Mouse (Mus musculus) layer of hippocampus, adult 8-10 months (tissue): Measurements from ENCODE around the gene Vgll4. TPM values are rescaled to one million over a fixed set of nuclear protein-coding genes. Genes with fewer than 3 reads are reported as not detected.

Experiments
- DNase-seq, 2 experiments: peaks; one replicate each; pipeline ENCODE4 v3.0.0; 2022; ENCODE audit warnings: low spot score in 2 of 2
- total RNA-seq, 4 experiments: library from RNA; stranded (reverse); gene quantifications; 2 replicates each; pipeline ENCODE4 v1.2.4; 2022

The Vgll4 gene
- 10 to 100 TPM; 48.9 to 53.4 (median 49.5) TPM for total RNA-seq

- peak; percentile 56 to 57 for DNase-seq
Observed at GRCm38 (mm10) chr6:114969213-114970120, at the start of gene Vgll4. TSS of gene Vgll4 (minus strand) at chr6:114969994.

GRCm38 (mm10) chr6:115015461-115015860 is 45.7 kb upstream of the Vgll4 start:
- DNase-seq = no peak

- DNase-seq = no peak
Observed at GRCm38 (mm10) chr6:115013574-115013973, 43.8 kb upstream of the Vgll4 start.

GRCm38 (mm10) chr6:115011792-115012191 is 42.0 kb upstream of the Vgll4 start:
- no peak for DNase-seq

GRCm38 (mm10) chr6:115010815-115011214 is 41.0 kb upstream of the Vgll4 start:
- DNase-seq = no peak

GRCm38 (mm10) chr6:115010304-115010703 is 40.5 kb upstream of the Vgll4 start:
- DNase-seq = no peak

GRCm38 (mm10) chr6:115007728-115008127 is 37.9 kb upstream of the Vgll4 start:
- peak in 1 of 2 experiments; percentile 74 for DNase-seq

GRCm38 (mm10) chr6:115006948-115007347 is 37.2 kb upstream of the Vgll4 start:
- DNase-seq = no peak

- DNase-seq = no peak
Observed at GRCm38 (mm10) chr6:115006065-115006464, 36.3 kb upstream of the Vgll4 start.

GRCm38 (mm10) chr6:115005351-115005890 is 35.6 kb upstream of the Vgll4 start:
- peak; percentile 64 to 76 for DNase-seq

- peak; percentile 83 to 88 for DNase-seq
Observed at GRCm38 (mm10) chr6:115004636-115005035, 34.8 kb upstream of the Vgll4 start.

GRCm38 (mm10) chr6:114998374-114999031 is 28.7 kb upstream of the Vgll4 start:
- DNase-seq = no peak

- DNase-seq = no peak
Observed at GRCm38 (mm10) chr6:114997471-114997870, 27.7 kb upstream of the Vgll4 start.

- DNase-seq = no peak
Observed at GRCm38 (mm10) chr6:114996910-114997309, 27.1 kb upstream of the Vgll4 start.

GRCm38 (mm10) chr6:114994079-114994478 is 24.3 kb upstream of the Vgll4 start:
- no peak for DNase-seq

- DNase-seq = no peak
Observed at GRCm38 (mm10) chr6:114993659-114994058, 23.9 kb upstream of the Vgll4 start.

GRCm38 (mm10) chr6:114991909-114992308 is 22.1 kb upstream of the Vgll4 start:
- DNase-seq = no peak

- DNase-seq = no peak
Observed at GRCm38 (mm10) chr6:114988619-114988980, 18.8 kb upstream of the Vgll4 start.

GRCm38 (mm10) chr6:114987966-114988618 is 18.3 kb upstream of the Vgll4 start:
- no peak for DNase-seq

GRCm38 (mm10) chr6:114982671-114983070 is 12.9 kb upstream of the Vgll4 start:
- no peak for DNase-seq

GRCm38 (mm10) chr6:114979715-114980114 is 9.9 kb upstream of the Vgll4 start:
- DNase-seq = no peak
